Mouse (Mus musculus): ENCODE results near the gene Mecr. TPM values are rescaled to one million over a fixed set of nuclear protein-coding genes. Genes with fewer than 3 reads are reported as not detected.

The Mecr gene
- total and polyA plus RNA-seq, 3 experiments: 92.1 to 137 TPM; not detected in 1

GRCm38 (mm10) chr4:131897787-131898186 is 54.5 kb downstream of the Mecr start:
- Histone ChIP-seq H3K4me3 (ENCODE audit: control insufficient read depth in 1 of 2, insufficient read depth in 1 of 2, low read depth in 2 of 2, low read length in 2 of 2) (no peak overlapping the region), H3K9me3 (replicated peaks; ENCODE audit: insufficient read depth, low read length) (no peaks in the 10 kb centered on the region), H3K27ac (ENCODE audit: control insufficient read depth, low read depth, low read length) (no peak overlapping the region), H3K9ac (ENCODE audit: control insufficient read depth, low read depth, low read length, poor library complexity, severe bottlenecking) (no peak overlapping the region), H3K27me3 (ENCODE audit: control insufficient read depth in 1 of 2, insufficient read depth in 2 of 2, low read length in 2 of 2) (no peaks in the 10 kb centered on the region), H3K4me1 (ENCODE audit: control insufficient read depth in 1 of 2, insufficient read depth in 2 of 2, low read length in 2 of 2) (no peaks in the 10 kb centered on the region), H3K79me2 (ENCODE audit: control insufficient read depth, insufficient read depth, low read length, poor library complexity) (0 out of 2 replicates have a peak, but pooled peaks cover 2% of the 10 kb centered on the region), H3K36me3 (ENCODE audit: control insufficient read depth in 1 of 2, insufficient read depth in 2 of 2, low read length in 2 of 2) (peaks cover 0 to 26% of the 10 kb centered on the region in 2 experiments; a peak in 2 of 4 replicates)
- no peak for DNase-seq (ENCODE audit: low read depth, low spot score)
- TF ChIP-seq POLR2AphosphoS5 (IDR thresholded peaks at IDR 0.05; ENCODE audit: borderline replicate concordance, low read depth, low read length) (no peak), RAD21 (IDR thresholded peaks at IDR 0.05; ENCODE audit: low read depth, low read length) (no peak), TCF12 (IDR thresholded peaks at IDR 0.05; ENCODE audit: low read depth, low read length) (no peak), HCFC1 (IDR thresholded peaks at IDR 0.05; ENCODE audit: low read depth, low read length) (no peak), CHD1 (IDR thresholded peaks at IDR 0.05; ENCODE audit: low read depth, low read length) (no peak), KAT2A (conservative IDR thresholded peaks at IDR 0.05; ENCODE audit: low read depth, low read length) (no peak), NELFE (IDR thresholded peaks at IDR 0.05; ENCODE audit: low read depth, low read length) (no peak), RCOR1 (IDR thresholded peaks at IDR 0.05; ENCODE audit: low read depth, low read length) (no peak), BHLHE40 (IDR thresholded peaks at IDR 0.05; ENCODE audit: borderline replicate concordance, low read depth, low read length) (no peak), CTCF (IDR thresholded peaks at IDR 0.05 in 2 of 3, conservative IDR thresholded peaks at IDR 0.05 in 1 of 3; ENCODE audit: control insufficient read depth in 1 of 3, insufficient read depth in 1 of 3, low read depth in 2 of 3, low read length in 3 of 3, poor library complexity in 1 of 3, severe bottlenecking in 1 of 3) (no peak), USF2 (IDR thresholded peaks at IDR 0.05; ENCODE audit: borderline replicate concordance in 1 of 2, insufficient read depth in 1 of 2, low read depth in 1 of 2, low read length in 2 of 2) (no peak), EP300 (IDR thresholded peaks at IDR 0.05; ENCODE audit: low read depth in 1 of 2, low read length in 2 of 2) (no peak), MAX (IDR thresholded peaks at IDR 0.05; ENCODE audit: low read length) (no peak), POLR2AphosphoS2 (IDR thresholded peaks at IDR 0.05; ENCODE audit: low read length) (no peak), GATA1 (IDR thresholded peaks at IDR 0.05; ENCODE audit: low read depth, low read length) (no peak), USF1 (IDR thresholded peaks at IDR 0.05; ENCODE audit: low read depth, low read length) (no peak), MYB (IDR thresholded peaks at IDR 0.05; ENCODE audit: low read depth, low read length) (no peak), ETS1 (IDR thresholded peaks at IDR 0.05; ENCODE audit: low read depth, low read length) (no peak)

GRCm38 (mm10) chr4:131898503-131899179 is 55.4 kb downstream of the Mecr start:
- Histone ChIP-seq H3K9me3 (replicated peaks; ENCODE audit: insufficient read depth, low read length) (no peaks in the 10 kb centered on the region), H3K4me3 (ENCODE audit: control insufficient read depth in 1 of 2, insufficient read depth in 1 of 2, low read depth in 2 of 2, low read length in 2 of 2) (no peak overlapping the region), H3K36me3 (ENCODE audit: control insufficient read depth in 1 of 2, insufficient read depth in 2 of 2, low read length in 2 of 2) (peaks cover 0 to 17% of the 10 kb centered on the region in 2 experiments; a peak in 2 of 4 replicates), H3K79me2 (ENCODE audit: control insufficient read depth, insufficient read depth, low read length, poor library complexity) (no peaks in the 10 kb centered on the region), H3K27ac (ENCODE audit: control insufficient read depth, low read depth, low read length) (no peak overlapping the region), H3K9ac (ENCODE audit: control insufficient read depth, low read depth, low read length, poor library complexity, severe bottlenecking) (no peak overlapping the region), H3K4me1 (ENCODE audit: control insufficient read depth in 1 of 2, insufficient read depth in 2 of 2, low read length in 2 of 2) (no peaks in the 10 kb centered on the region), H3K27me3 (ENCODE audit: control insufficient read depth in 1 of 2, insufficient read depth in 2 of 2, low read length in 2 of 2) (no peaks in the 10 kb centered on the region)
- peak in 1 of 2 experiments; percentile 19; a peak in 1 of 4 replicates for TF ChIP-seq POLR2A (IDR thresholded peaks at IDR 0.05; ENCODE audit: control insufficient read depth in 1 of 2, insufficient read depth in 1 of 2, low read depth in 1 of 2, low read length in 2 of 2, poor library complexity in 1 of 2)
- TF ChIP-seq MAZ (IDR thresholded peaks at IDR 0.05; ENCODE audit: low read depth, low read length): no peak
- DNase-seq (ENCODE audit: low read depth, low spot score): no peak

Measured in MEL (cell line).